Mouse (Mus musculus) olfactory bulb, adult 2 months (tissue): ENCODE results near the gene Parvb.

Source experiments
- CTCF ChIP-seq: fragments of 200-500 bp; IDR thresholded peaks from 2 replicates; pipeline ENCODE4 v1.5.1; 2012; ENCODE audit warnings: low read depth, mild to moderate bottlenecking, low read length, moderate library complexity; ENCODE audit not compliant: insufficient read depth
- POLR2A ChIP-seq: fragments of 200-500 bp; IDR thresholded peaks from 2 replicates; pipeline ENCODE4 v1.6.1; 2012; ENCODE audit warnings: mild to moderate bottlenecking, low read depth, low read length, moderate library complexity; ENCODE audit not compliant: insufficient read depth

DNA sequence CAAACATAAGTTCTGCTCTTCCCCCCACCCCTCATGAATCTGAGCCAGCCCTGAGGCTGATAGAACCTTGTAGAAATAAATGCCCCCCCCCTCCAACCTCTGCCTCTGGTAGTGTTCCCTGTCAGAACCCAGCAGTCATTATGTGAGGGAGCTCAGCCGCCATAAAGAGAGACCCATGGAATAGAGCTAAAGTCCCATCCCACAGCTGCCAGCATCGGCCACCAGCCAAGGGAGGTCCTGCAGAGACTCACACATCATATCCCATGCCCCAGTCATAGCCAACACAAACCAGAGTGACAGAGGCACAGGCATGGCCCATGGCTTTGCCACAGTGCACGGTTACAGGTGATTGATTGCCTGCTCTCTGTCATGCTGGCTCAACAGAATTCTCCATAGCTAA is 132.9 kb downstream of the Parvb start:
- TF ChIP-seq CTCF (no peak), POLR2A (no peak)
